Mouse (Mus musculus) spleen, embryonic (tissue): ENCODE results near the gene Eftud2.

ENCODE experiments used
- CTCF ChIA-PET: fragments of 350-600 bp; sonication (Branson Sonifier 250); formaldehyde crosslinking; loops from one replicate; lab custom pipeline; 2022; lab: Charles Lee

Gene Eftud2

DNA sequence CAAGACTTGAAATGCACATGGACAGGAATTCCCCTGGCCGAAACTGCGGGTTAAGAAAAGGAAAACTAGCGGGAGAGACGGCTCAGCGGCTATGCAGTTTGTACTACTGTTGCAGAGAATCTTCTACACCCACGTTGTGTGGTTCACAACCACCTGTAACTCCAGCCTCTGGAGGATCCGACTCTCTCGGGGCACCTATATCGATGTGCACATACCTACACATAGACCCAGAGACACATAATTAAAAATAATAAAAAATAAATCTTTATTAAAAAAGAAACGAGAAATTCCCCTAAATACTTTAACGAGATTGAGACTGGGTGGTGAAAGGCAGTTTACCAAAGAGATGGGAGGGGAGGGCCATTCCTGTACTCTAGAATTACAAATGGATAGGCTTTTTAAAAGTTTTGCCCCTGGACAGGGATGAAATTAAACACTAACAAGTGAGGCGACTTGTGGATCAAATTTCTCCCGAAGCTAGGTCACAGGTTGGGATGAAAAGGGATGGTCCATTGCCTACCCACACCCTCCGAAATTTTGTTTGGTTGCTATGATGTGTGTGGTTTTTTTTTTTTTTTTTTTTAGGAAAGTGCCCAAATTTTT is 60.9 kb downstream of the Eftud2 start:
- CTCF ChIA-PET, result no interaction called here

- CTCF ChIA-PET, result no interaction called here
Measured at GRCm38 (mm10) chr11:102819021-102819782, 61.6 kb downstream of the Eftud2 start, which contains the start of gene Gjc1. Gene Gjc1 (minus strand): TSS chr11:102819700.

GRCm38 (mm10) chr11:102818121-102819020 is 62.4 kb downstream of the Eftud2 start:
- CTCF ChIA-PET, result no interaction called here

DNA sequence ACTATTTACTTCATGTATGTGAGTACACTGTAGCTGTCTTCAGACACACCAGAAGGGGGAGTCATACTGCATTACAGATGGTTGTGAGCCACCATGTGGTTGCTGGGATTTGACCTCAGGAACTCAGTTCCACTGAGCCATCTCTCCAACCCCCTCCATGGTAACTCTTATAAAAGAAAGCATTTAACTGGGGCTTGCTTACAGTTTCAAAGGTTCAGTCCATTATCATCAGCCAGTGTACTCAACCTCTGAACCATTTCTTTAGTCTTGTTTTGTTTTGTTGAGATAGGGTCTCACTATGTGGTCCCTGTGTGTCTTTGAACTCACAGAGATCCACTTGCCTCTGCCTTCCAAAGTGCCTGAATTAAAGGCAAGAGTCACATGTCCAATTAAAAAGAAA is 65.9 kb downstream of the Eftud2 start:
- CTCF ChIA-PET, result no interaction called here

GRCm38 (mm10) chr11:102810721-102811485 is 69.9 kb downstream of the Eftud2 start:
- CTCF ChIA-PET, result interaction anchor here (0.6 kb wide), 1 partner anchor 242 kb away, joined by 4 read pairs; no protein-coding TSS in a partner anchor

DNA sequence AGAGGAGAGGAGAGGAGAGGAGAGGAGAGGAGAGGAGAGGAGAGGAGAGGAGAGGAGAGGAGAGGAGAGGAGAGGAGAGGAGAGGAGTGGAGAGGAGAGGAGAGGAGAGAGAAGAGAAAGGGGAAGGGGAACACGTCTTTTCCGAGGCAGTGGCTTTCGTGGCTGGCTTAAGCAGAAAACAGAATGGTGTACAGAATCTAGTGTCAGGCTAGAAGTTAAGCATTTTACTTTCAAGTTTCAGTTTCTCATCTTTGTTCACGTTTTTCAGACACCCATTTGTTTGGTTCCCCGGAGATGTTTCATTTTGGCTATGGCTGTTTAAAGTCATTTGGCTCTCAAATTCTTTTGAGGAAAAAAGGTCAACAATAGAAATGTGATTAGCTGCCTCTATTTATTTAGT is 72.5 kb downstream of the Eftud2 start:
- CTCF ChIA-PET, result no interaction called here

DNA sequence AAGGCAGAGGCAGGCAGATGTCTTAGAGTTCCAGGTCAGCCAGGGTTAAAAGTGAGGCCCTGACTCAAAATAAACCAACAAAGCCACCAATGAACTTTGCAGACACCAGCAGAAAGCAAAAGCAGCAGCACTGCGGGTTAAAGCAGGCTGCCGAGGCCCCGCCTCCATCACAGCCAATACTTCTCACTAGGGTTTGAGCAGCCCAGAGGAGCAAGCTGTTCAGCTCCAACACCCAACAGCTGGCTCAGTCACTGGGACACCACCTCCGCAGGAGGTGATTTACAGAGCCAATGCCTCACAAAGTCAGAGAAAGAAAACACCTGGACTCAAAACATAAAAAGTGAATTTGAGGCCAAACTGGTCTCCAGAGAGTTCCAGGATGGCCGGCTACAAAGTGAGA is 77.3 kb downstream of the Eftud2 start:
- CTCF ChIA-PET, result no interaction called here

DNA sequence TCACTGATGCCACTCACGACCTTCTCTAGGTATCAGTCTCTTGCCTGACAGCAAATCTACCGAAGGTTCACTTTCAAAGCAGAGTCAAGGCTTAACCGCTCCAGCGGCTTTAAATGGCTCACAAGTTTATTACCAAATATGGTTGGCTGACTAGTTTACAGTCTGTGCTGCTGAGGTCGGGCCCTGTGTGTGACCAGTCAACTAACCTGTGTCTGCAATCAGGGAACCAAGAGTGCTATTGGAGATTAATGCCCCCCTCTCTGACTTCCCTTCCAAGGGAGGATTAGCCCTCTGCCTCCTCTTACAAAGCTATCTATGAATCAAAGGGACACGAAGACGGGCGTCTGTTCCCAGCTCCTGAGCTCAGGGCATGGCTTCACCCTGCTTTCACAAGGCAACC is 86.6 kb downstream of the Eftud2 start:
- CTCF ChIA-PET, result no interaction called here

GRCm38 (mm10) chr11:102791682-102792445 is 88.9 kb downstream of the Eftud2 start:
- CTCF ChIA-PET, result no interaction called here
